Mouse (Mus musculus) embryonic facial prominence, embryonic 13.5 days (tissue): ENCODE data around the gene Mgrn1. TPM values are rescaled to one million over a fixed set of nuclear protein-coding genes. Genes with fewer than 3 reads are reported as not detected.

ENCODE experiments used
- ATAC-seq: fragments of 200-750 bp; cut with Nextera tagmentation; 2 replicates; pipeline ENCODE4 v1.8.0; 2017; ENCODE audit warnings: low read depth; ENCODE audit not compliant: insufficient number of reproducible peaks, insufficient read depth, low FRiP score, low TSS enrichment
- H3K27ac ChIP-seq: fragments of 300-500 bp; sonication (generic); 2 replicates; pipeline ENCODE4 v1.5.1; 2015; ENCODE audit warnings: moderate library complexity, mild to moderate bottlenecking, inconsistent platforms
- H3K27me3 ChIP-seq: fragments of 300-500 bp; sonication (generic); 2 replicates; pipeline ENCODE4 v1.6.1; 2015; ENCODE audit warnings: mild to moderate bottlenecking, inconsistent platforms
- H3K36me3 ChIP-seq: fragments of 300-500 bp; sonication (generic); 2 replicates; pipeline ENCODE4 v1.6.1; 2015; ENCODE audit warnings: mild to moderate bottlenecking, inconsistent platforms
- H3K4me1 ChIP-seq: fragments of 300-500 bp; sonication (generic); 2 replicates; pipeline ENCODE4 v1.6.1; 2015; ENCODE audit warnings: inconsistent platforms
- H3K4me2 ChIP-seq: fragments of 300-500 bp; sonication (generic); 2 replicates; pipeline ENCODE4 v1.6.1; 2015; ENCODE audit warnings: moderate library complexity, mild to moderate bottlenecking, inconsistent platforms
- H3K4me3 ChIP-seq: fragments of 300-500 bp; sonication (generic); 2 replicates; pipeline ENCODE4 v1.5.1; 2015; ENCODE audit warnings: mild to moderate bottlenecking, inconsistent platforms
- H3K9ac ChIP-seq: fragments of 300-500 bp; sonication (generic); 2 replicates; pipeline ENCODE4 v1.6.1; 2015; ENCODE audit warnings: mild to moderate bottlenecking, inconsistent platforms
- H3K9me3 ChIP-seq: fragments of 300-500 bp; sonication (generic); 2 replicates; pipeline ENCODE4 v1.6.1; 2016; ENCODE audit warnings: inconsistent platforms
- WGBS: fragments of 180-500 bp; shearing (Covaris S2); methylation state at CpG from one replicate; pipeline ENCODE4 v1.1.7; 2015; ENCODE audit warnings: mixed read lengths; 5-methylcytosine and 5-hydroxymethylcytosine counted together
- polyA plus RNA-seq: library from polyadenylated mRNA; unstranded; fragments of >200 nt; fragmentation: Nextera tagmentation; extraction: Ambion mirVana; gene quantifications from 2 replicates; pipeline ENCODE4 v1.2.1, GENCODE M21; 2015

Mgrn1 gene
- polyA plus RNA-seq, 1 experiment from 2014 or later: 87.7 TPM

GRCm38 (mm10) chr16:4912907-4913782 lies 27.1 kb downstream of the Mgrn1 start:
- Histone ChIP-seq H3K9ac (0 out of 2 replicates have a peak overlapping the region, but pooled peaks have one; percentile 27), H3K4me2 (no peak overlapping the region), H3K27me3 (no peaks in the 10 kb centered on the region), H3K4me1 (peaks cover 10% of the 10 kb centered on the region; the same call in 1 of the 2 replicates), H3K9me3 (no peaks in the 10 kb centered on the region), H3K36me3 (peaks cover 87% of the 10 kb centered on the region), H3K4me3 (no peak overlapping the region), H3K27ac (peak overlapping the region; percentile 69)
- WGBS: 59% methylated on average over 11 of the region's 11 CpGs
- ATAC-seq: 0 out of 2 replicates have a peak, but pooled peaks have one; percentile 6

- Histone ChIP-seq H3K27ac (peak overlapping the region; percentile 69), H3K4me1 (peaks cover 10% of the 10 kb centered on the region; the same call in 1 of the 2 replicates), H3K9me3 (no peaks in the 10 kb centered on the region), H3K9ac (no peak overlapping the region), H3K36me3 (peaks cover 87% of the 10 kb centered on the region), H3K27me3 (no peaks in the 10 kb centered on the region), H3K4me3 (no peak overlapping the region), H3K4me2 (no peak overlapping the region)
- WGBS: 35% methylated on average over 12 of the region's 12 CpGs
- 0 out of 2 replicates have a peak, but pooled peaks have one; percentile 35 for ATAC-seq
These were observed 28.0 kb downstream of the Mgrn1 start for GRCm38 (mm10) chr16:4913783-4914735.

- Histone ChIP-seq H3K4me1 (peaks cover 10% of the 10 kb centered on the region; the same call in 1 of the 2 replicates), H3K4me3 (no peak overlapping the region), H3K36me3 (peaks cover 84% of the 10 kb centered on the region), H3K9ac (no peak overlapping the region), H3K9me3 (no peaks in the 10 kb centered on the region), H3K27ac (no peak overlapping the region), H3K4me2 (no peak overlapping the region), H3K27me3 (no peaks in the 10 kb centered on the region)
- WGBS: 84% methylated on average over 3 of the region's 3 CpGs
- no peak for ATAC-seq
These were observed 29.9 kb downstream of the Mgrn1 start for GRCm38 (mm10) chr16:4915931-4916330.

GRCm38 (mm10) chr16:4916608-4917007 lies 30.6 kb downstream of the Mgrn1 start:
- Histone ChIP-seq H3K9me3 (no peaks in the 10 kb centered on the region), H3K4me1 (peaks cover 10% of the 10 kb centered on the region; the same call in 1 of the 2 replicates), H3K36me3 (peaks cover 81% of the 10 kb centered on the region), H3K9ac (no peak overlapping the region), H3K4me3 (no peak overlapping the region), H3K4me2 (no peak overlapping the region), H3K27me3 (no peaks in the 10 kb centered on the region), H3K27ac (no peak overlapping the region)
- WGBS: 82% methylated on average over 2 of the region's 2 CpGs
- no peak for ATAC-seq

- no peak overlapping the region for H3K27ac ChIP-seq
- H3K36me3 ChIP-seq: peaks cover 84% of the 10 kb centered on the region
- no peaks in the 10 kb centered on the region for H3K9me3 ChIP-seq
- H3K9ac ChIP-seq: no peak overlapping the region
- no peaks in the 10 kb centered on the region for H3K27me3 ChIP-seq
- WGBS: 76% methylated on average over 4 of the region's 4 CpGs
- no peak for ATAC-seq
- no peak overlapping the region for H3K4me2 ChIP-seq
- H3K4me3 ChIP-seq: no peak overlapping the region
- no peaks in the 10 kb centered on the region for H3K4me1 ChIP-seq
These were observed 34.5 kb downstream of the Mgrn1 start for GRCm38 (mm10) chr16:4920556-4920955.

- Histone ChIP-seq H3K36me3 (peaks cover 85% of the 10 kb centered on the region), H3K27ac (no peak overlapping the region), H3K27me3 (no peaks in the 10 kb centered on the region), H3K9me3 (no peaks in the 10 kb centered on the region), H3K9ac (no peak overlapping the region), H3K4me1 (no peaks in the 10 kb centered on the region), H3K4me3 (no peak overlapping the region), H3K4me2 (no peak overlapping the region)
- 91% methylated on average over 6 of the region's 6 CpGs for WGBS
- no peak for ATAC-seq
These were observed 36.4 kb downstream of the Mgrn1 start for GRCm38 (mm10) chr16:4922481-4922880.

- no peaks in the 10 kb centered on the region for H3K27me3 ChIP-seq
- peaks cover 91% of the 10 kb centered on the region for H3K36me3 ChIP-seq
- no peak overlapping the region for H3K4me3 ChIP-seq
- H3K27ac ChIP-seq: no peak overlapping the region
- no peak overlapping the region for H3K4me2 ChIP-seq
- whole genome bisulfite sequencing: 87% methylated on average over 5 of the region's 5 CpGs
- H3K9ac ChIP-seq: no peak overlapping the region
- no peak for ATAC-seq
- no peaks in the 10 kb centered on the region for H3K4me1 ChIP-seq
- H3K9me3 ChIP-seq: no peaks in the 10 kb centered on the region
These were observed 37.9 kb downstream of the Mgrn1 start for GRCm38 (mm10) chr16:4923996-4924395.

- Histone ChIP-seq H3K4me1 (no peaks in the 10 kb centered on the region), H3K4me2 (no peak overlapping the region), H3K27ac (no peak overlapping the region), H3K27me3 (no peaks in the 10 kb centered on the region), H3K9ac (no peak overlapping the region), H3K36me3 (peaks cover 97% of the 10 kb centered on the region), H3K9me3 (no peaks in the 10 kb centered on the region), H3K4me3 (no peak overlapping the region)
- no peak for ATAC-seq
- 91% methylated on average over 7 of the region's 7 CpGs for WGBS
These were observed 41.9 kb downstream of the Mgrn1 start for GRCm38 (mm10) chr16:4927967-4928366.

GRCm38 (mm10) chr16:4928474-4928873 lies 42.4 kb downstream of the Mgrn1 start:
- H3K4me1 ChIP-seq: no peaks in the 10 kb centered on the region
- H3K9me3 ChIP-seq: no peaks in the 10 kb centered on the region
- no peak for ATAC-seq
- no peak overlapping the region for H3K4me2 ChIP-seq
- H3K4me3 ChIP-seq: no peak overlapping the region
- WGBS: 86% methylated on average over 2 of the region's 2 CpGs
- H3K9ac ChIP-seq: no peak overlapping the region
- peaks cover 97% of the 10 kb centered on the region for H3K36me3 ChIP-seq
- H3K27ac ChIP-seq: no peak overlapping the region
- no peaks in the 10 kb centered on the region for H3K27me3 ChIP-seq

GRCm38 (mm10) chr16:4932429-4932828 lies 46.4 kb downstream of the Mgrn1 start:
- H3K36me3 ChIP-seq: peaks cover 98% of the 10 kb centered on the region
- H3K27ac ChIP-seq: no peak overlapping the region
- no peaks in the 10 kb centered on the region for H3K4me1 ChIP-seq
- H3K27me3 ChIP-seq: no peaks in the 10 kb centered on the region
- no peak overlapping the region for H3K4me2 ChIP-seq
- H3K9me3 ChIP-seq: no peaks in the 10 kb centered on the region
- no peak overlapping the region for H3K9ac ChIP-seq
- 87% methylated on average over 3 of the region's 3 CpGs for WGBS
- ATAC-seq: no peak
- H3K4me3 ChIP-seq: no peak overlapping the region

GRCm38 (mm10) chr16:4935430-4935829 lies 49.4 kb downstream of the Mgrn1 start:
- peaks cover 16% of the 10 kb centered on the region for H3K4me1 ChIP-seq
- H3K4me2 ChIP-seq: no peak overlapping the region
- H3K27ac ChIP-seq: 0 out of 2 replicates have a peak overlapping the region, but pooled peaks have one; percentile 56
- WGBS: 97% methylated on average over 31 of the region's 31 CpGs
- no peak overlapping the region for H3K4me3 ChIP-seq
- no peaks in the 10 kb centered on the region for H3K9me3 ChIP-seq
- no peaks in the 10 kb centered on the region for H3K27me3 ChIP-seq
- H3K36me3 ChIP-seq: peaks cover 82% of the 10 kb centered on the region
- ATAC-seq: no peak
- H3K9ac ChIP-seq: no peak overlapping the region
